Mouse (Mus musculus) right cerebral cortex, adult 2 months (tissue): ENCODE data around the gene Hs3st4.

Source experiments
- DNase-seq, 2 experiments: peaks; one replicate each; pipeline ENCODE4 v3.0.0; 2021 to 2022; ENCODE audit warnings: low spot score in 2 of 2

The Hs3st4 gene

GRCm38 (mm10) chr7:124341510-124341909 is 358.8 kb downstream of the Hs3st4 start:
- no peak for DNase-seq

DNA sequence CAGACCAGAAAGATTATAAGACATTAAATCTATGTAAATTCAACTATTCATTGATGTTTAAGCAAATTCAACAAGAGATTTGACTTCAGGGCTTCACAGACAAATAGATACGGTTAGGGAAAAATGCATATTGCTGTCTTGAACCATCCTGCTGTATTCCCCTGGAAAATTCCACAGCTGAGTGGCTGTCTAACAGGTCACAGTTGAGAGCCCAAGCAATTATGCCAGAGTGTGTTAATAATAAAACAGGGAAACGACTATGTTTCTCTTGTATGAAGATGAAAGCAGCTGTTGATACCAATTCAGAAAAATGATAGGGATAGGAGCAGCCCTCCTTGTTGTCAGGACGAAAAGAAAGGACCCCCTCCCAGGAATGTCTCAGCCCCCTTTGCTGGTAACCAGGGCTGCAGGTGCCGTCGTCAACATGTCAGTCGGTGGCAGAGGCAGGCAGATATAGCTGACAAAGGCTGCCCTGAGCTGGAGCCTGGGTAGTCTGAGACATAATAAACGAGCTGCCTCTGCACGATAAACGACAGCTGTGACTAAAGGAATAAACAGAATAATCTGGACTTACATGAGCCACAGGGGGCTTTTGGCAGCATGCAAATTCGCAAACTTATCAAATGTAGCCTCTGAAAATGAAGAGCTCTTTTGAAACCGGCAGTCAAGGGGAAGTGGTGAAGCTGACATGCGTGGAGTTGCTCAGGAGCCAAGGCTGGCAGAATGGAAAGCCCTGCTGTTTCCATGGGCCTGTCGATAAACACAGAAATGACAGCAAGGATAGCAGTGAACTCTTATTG is 364.7 kb downstream of the Hs3st4 start:
- DNase-seq: peak; percentile 18 to 23

DNA sequence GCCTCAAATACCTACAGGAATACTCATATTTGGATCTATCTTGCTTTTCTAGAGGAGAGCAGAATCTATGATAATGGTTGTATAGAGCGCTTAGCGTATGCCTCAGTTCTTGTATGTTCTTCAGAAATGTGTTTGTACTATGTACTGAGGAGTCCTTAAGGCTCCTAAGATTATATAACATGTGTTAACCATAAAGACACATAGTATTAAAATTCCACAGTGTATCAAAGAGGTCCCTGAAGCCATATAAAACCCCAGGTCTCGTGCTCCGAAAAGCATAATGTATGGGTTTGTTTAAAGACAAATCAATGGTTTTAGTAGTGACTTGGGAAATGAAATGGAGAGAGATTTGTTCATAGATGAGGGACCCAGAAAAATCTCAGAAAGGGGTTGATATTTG is 371.4 kb downstream of the Hs3st4 start:
- DNase-seq: no peak

GRCm38 (mm10) chr7:124358068-124358467 is 375.4 kb downstream of the Hs3st4 start:
- no peak for DNase-seq

- DNase-seq: no peak
Measured at GRCm38 (mm10) chr7:124359836-124360235, 377.2 kb downstream of the Hs3st4 start.

- DNase-seq: no peak
Measured at GRCm38 (mm10) chr7:124372297-124372696, 389.6 kb downstream of the Hs3st4 start.

- no peak for DNase-seq
Measured at GRCm38 (mm10) chr7:124372697-124373096, 390.0 kb downstream of the Hs3st4 start.

GRCm38 (mm10) chr7:124383489-124383888 is 400.8 kb downstream of the Hs3st4 start:
- no peak for DNase-seq

DNA sequence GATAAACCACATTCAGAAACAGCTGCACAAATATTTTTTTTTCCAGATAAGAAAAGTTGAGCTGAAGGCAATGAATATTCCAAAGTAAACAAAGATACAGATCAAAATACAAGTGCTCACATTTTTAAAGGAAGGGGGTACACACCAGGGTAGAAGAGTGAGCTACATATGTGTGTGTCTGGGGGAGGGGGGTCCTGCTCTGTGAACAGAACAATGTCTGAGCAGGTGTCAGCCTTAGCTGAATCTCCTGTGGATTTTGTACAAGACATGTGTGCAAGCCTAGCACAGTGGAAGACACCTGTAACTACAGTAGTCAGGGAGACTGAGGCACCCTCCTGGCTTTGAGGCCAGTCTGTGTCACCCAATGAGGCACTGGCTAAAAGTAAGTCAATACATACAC is 416.5 kb downstream of the Hs3st4 start:
- DNase-seq: no peak

DNA sequence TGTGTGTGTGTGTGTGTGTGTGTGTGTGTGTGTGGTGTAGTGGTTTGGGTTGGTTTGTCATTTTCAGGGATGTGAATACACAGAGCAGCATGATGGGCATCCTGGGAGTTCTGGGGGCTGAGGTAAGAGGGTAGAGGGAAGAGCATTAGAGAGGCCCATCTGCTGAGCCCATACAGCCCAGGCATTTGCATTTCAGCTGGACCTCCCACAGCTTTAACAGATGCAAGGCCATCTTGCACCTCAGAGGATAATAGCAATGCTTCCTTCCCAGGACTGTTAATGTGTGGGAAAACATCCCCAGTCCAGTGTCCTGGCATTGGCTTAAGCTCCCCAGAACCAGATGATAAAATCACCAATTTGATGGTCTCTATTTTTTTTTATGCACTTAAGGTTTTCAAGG is 444.3 kb downstream of the Hs3st4 start:
- DNase-seq: no peak
